Mouse (Mus musculus): ENCODE data around the gene Fam181a. TPM values are rescaled to one million over a fixed set of nuclear protein-coding genes. Genes with fewer than 3 reads are reported as not detected.

The Fam181a gene
- polyA plus RNA-seq, 1 experiment: 4.1 TPM

GRCm38 (mm10) chr12:103360812-103361211 lies 50.0 kb downstream of the Fam181a start:
- no peaks in the 10 kb centered on the region for H3K27me3 ChIP-seq (ENCODE audit: control insufficient read depth, insufficient read depth, low read length)
- no peak for DNase-seq
- WGBS: 70% methylated on average over 8 of the region's 8 CpGs
- H3K27ac ChIP-seq (ENCODE audit: insufficient read depth, low read length): no peak overlapping the region
- H3K4me1 ChIP-seq (ENCODE audit: control insufficient read depth, insufficient read depth, low read length): no peaks in the 10 kb centered on the region
- H3K4me3 ChIP-seq (replicated peaks; ENCODE audit: insufficient read depth, low read depth, low read length): no peak overlapping the region
- TF ChIP-seq POLR2A (IDR thresholded peaks at IDR 0.05; ENCODE audit: borderline replicate concordance, insufficient read depth, low read length) (no peak), CTCF (IDR thresholded peaks at IDR 0.05; ENCODE audit: borderline replicate concordance, insufficient read depth, low read depth, low read length) (no peak)

DNA sequence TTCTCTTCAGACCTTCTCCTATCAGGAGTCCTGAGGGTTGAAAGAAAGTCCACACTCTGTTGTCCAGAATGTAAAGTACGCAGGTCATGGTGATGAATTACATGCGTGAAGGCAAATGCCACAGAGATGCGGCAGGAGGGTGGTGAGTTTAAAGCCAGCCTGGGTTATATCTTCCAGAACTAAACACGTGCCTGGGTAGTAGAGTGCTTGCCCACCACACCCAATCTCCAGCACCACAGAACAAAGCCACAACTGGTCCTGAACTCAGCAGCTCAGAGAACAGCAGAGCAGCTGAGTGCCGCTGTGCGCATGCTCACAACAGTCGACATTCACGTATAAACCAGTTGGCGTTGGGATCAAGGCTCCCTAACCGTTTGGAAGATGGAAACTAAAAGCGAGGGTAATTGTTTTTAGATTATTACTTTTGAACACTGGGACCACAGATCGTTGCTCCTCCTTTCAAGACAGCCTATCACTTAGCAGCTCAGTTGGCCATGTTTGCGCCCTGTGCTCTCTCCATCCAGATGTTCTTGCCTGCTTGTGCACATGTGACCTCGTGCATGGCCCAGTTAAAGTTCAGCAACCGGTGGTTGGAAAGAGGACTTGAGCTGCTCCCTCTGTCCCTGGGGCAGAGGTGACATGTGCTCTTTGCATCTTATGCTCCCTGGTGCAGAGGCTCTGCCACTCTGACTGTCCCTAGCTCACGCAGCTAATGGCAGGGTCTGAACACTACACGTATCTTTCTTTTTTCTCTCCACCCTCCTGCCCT lies 50.9 kb downstream of the Fam181a start:
- no peak overlapping the region for H3K27ac ChIP-seq (ENCODE audit: insufficient read depth, low read length)
- no peaks in the 10 kb centered on the region for H3K4me1 ChIP-seq (ENCODE audit: control insufficient read depth, insufficient read depth, low read length)
- no peak for TF ChIP-seq CTCF (IDR thresholded peaks at IDR 0.05; ENCODE audit: borderline replicate concordance, insufficient read depth, low read depth, low read length)
- TF ChIP-seq POLR2A (IDR thresholded peaks at IDR 0.05; ENCODE audit: borderline replicate concordance, insufficient read depth, low read length): no peak
- H3K4me3 ChIP-seq (replicated peaks; ENCODE audit: insufficient read depth, low read depth, low read length): no peak overlapping the region
- DNase-seq: no peak
- no peaks in the 10 kb centered on the region for H3K27me3 ChIP-seq (ENCODE audit: control insufficient read depth, insufficient read depth, low read length)
- WGBS: 88% methylated on average over 17 of the region's 17 CpGs

GRCm38 (mm10) chr12:103362336-103362735 lies 51.6 kb downstream of the Fam181a start:
- no peaks in the 10 kb centered on the region for H3K4me1 ChIP-seq (ENCODE audit: control insufficient read depth, insufficient read depth, low read length)
- no peak for DNase-seq
- no peak overlapping the region for H3K27ac ChIP-seq (ENCODE audit: insufficient read depth, low read length)
- no peak overlapping the region for H3K4me3 ChIP-seq (replicated peaks; ENCODE audit: insufficient read depth, low read depth, low read length)
- WGBS: 51% methylated on average over 3 of the region's 3 CpGs
- no peak for TF ChIP-seq POLR2A (IDR thresholded peaks at IDR 0.05; ENCODE audit: borderline replicate concordance, insufficient read depth, low read length)
- H3K27me3 ChIP-seq (ENCODE audit: control insufficient read depth, insufficient read depth, low read length): no peaks in the 10 kb centered on the region

Other genes starting within 250 kb of the Fam181a start
- 10.6 and 13.8 TPM in 2 replicates for gene Prima1, start 68.8 kb upstream of the Fam181a start, polyA plus RNA-seq (2012; rRNA removed)
- gene Asb2, start 45.0 kb downstream of the Fam181a start, polyA plus RNA-seq (2012; rRNA removed): 2.1 and 2.7 TPM in 2 replicates
- gene Otub2, start 77.7 kb downstream of the Fam181a start, polyA plus RNA-seq (2012; rRNA removed): 10.6 and 11.6 TPM in 2 replicates
- 2.3 and 3.2 TPM in 2 replicates for gene 9330161L09Rik, start 96.8 kb downstream of the Fam181a start, polyA plus RNA-seq (2012; rRNA removed)
- 184 and 187 TPM in 2 replicates for gene Ddx24, start 114.9 kb downstream of the Fam181a start, polyA plus RNA-seq (2012; rRNA removed)
- 82.1 and 99.0 TPM in 2 replicates for gene Ifi27, start 123.2 kb downstream of the Fam181a start, polyA plus RNA-seq (2012; rRNA removed)
- gene Ifi27l2a, start 132.7 kb downstream of the Fam181a start, polyA plus RNA-seq (2012; rRNA removed): 8.7 and 9.6 TPM in 2 replicates
- not detected in 2 replicates for gene Ifi27l2b, start 146.2 kb downstream of the Fam181a start, polyA plus RNA-seq (2012; rRNA removed)
- 21.9 and 22.3 TPM in 2 replicates for gene Ppp4r4, start 221.3 kb downstream of the Fam181a start, polyA plus RNA-seq (2012; rRNA removed)

Data from cerebellum, adult 2 months (tissue).